Mouse (Mus musculus): ENCODE measurements around the gene P2ry13.

Gene P2ry13

DNA sequence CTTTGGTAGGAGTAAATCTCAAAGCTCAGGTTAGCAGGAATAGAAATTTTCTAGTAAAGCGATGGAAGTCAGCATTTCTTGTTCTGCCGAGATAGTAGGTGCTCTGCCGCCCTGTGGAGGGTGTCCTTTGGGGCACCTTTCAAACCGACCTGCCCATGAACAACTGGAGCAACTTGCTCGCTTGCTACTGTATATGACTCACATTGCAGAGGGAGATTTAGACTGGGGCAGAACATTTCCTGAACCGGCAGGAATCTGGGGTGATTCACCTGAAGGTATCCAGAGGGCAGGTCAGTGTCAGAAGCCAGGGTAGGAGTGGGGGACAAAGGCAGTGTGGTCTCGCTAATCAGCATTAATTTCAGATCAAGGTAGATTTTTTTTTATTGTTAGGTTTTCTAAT, 15.7 kb downstream of the P2ry13 start, which contains the start of gene Gpr87:
Gpr87 (minus strand) TSS at position 167 of the 400 bp plus-strand sequence.
- no peak for DNase-seq

- DNase-seq, result no peak
These were observed 16.6 kb downstream of the P2ry13 start for GRCm38 (mm10) chr3:59194099-59194498.

DNA sequence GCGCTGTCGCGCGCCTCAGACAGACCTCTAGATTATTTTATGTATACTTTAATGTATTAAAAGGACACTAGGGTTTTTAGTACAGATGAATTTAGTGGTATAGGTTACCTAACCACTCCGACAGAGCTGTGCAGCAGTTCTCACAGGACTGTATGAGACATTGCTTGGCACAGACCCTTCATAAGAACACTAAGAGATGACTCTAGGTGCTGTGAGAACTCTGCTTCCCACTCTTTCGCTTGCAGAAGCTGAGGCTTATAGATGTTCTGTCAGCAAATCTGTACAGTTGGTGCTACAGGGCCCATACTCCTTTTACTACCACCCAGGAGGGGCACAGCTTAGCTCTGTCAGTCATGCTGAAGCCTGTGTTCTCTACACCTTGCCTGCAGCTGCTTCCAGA, 19.0 kb downstream of the P2ry13 start:
- no peak for DNase-seq

- DNase-seq, result no peak
These were observed 23.3 kb downstream of the P2ry13 start for GRCm38 (mm10) chr3:59187336-59187735.

- DNase-seq, result no peak
These were observed 25.0 kb downstream of the P2ry13 start for GRCm38 (mm10) chr3:59185662-59186061.

GRCm38 (mm10) chr3:59182129-59182528, 28.6 kb downstream of the P2ry13 start:
- DNase-seq, result no peak

DNA sequence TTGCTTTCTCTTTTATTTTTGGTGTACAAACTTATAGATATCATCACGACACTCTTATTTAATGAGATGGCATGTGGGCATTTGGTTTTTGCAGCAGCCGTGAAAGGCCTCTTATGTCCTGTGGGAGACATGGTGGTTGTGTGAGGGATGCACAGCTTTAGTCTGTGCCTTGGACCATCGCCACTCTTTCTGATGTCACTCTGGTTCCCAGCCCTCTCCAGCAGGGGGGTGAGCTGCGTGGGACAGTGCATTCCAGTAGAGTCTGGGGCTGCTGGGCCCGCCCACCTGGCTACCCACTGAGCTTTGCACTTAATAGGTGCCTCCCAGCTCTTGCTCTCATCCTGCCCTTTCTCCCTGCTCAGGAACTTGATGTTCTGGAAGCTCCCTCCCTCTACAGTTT, 29.5 kb downstream of the P2ry13 start:
- no peak for DNase-seq

DNA sequence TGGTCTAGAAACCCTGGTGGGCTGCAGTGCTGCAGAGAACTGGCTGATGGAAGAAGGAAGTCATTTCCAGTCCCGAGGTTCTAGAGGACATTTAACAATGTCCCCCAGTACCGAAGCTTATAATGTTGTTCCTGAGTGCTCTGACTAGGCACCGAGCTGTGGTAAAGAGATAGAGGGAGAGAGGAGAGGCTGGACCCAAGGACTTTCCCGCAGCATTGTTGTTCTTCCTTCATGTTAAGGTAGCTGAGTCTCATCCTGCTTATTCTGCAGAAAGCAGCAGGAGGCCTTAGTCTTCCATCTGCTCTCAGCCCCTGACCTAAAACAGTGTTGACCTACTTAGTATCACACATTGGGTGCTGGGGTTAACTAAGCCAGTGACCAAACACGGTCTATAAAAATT, 33.8 kb downstream of the P2ry13 start:
- no peak for DNase-seq

DNA sequence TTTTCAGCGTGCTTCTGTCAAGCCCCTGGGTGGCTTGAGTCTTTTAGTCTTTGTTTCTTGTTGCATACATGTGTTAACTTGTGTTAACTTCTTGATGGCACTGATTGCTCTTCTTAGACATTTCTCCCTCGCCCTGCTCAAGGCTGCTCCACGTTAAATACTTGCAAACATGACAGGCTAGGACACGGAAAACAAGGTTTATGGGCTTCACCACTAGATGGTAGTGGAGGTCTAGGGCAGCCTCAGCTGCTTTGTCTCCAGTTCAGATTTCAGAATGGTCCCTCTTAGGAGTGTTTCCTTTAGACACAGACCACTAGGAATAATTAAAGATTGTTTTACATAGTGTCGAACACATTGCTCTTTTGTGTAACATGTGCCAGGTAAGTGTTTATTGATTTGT, 35.4 kb downstream of the P2ry13 start:
- peak; percentile 26 for DNase-seq

DNA sequence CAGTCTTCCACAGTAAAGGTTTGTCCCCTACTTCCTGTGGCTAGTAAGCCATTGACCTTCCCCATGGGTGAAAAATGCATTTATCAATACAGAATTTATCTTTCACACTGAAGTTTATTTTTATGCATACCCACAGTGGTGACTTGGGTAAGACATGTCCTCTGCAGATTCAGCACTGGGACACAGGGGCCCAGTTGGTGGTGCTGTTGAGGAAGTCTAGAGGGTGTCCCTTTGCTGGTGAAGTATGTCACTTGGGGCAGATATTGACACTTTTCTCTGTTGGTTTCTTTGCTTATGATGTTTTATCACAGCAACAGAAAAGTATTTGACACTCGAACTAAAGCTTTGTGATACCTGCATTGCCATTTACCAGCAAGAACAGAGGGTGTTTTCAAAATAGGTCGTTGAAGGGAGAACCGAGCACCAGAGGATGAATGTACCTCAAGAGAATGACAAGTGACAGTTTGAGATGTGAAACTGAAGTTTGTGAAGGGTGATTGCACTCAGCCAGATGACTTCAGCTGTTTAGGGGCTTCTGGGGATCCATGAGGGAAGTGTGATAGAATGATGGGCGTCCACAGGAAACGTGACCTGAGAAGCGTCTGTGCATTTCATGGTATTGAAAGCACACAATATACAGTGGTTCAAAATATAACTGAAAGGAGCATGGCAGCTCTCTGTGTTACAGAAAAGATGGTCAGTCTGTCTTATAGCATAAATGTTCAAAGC, 36.1 kb downstream of the P2ry13 start:
- DNase-seq, result no peak

DNA sequence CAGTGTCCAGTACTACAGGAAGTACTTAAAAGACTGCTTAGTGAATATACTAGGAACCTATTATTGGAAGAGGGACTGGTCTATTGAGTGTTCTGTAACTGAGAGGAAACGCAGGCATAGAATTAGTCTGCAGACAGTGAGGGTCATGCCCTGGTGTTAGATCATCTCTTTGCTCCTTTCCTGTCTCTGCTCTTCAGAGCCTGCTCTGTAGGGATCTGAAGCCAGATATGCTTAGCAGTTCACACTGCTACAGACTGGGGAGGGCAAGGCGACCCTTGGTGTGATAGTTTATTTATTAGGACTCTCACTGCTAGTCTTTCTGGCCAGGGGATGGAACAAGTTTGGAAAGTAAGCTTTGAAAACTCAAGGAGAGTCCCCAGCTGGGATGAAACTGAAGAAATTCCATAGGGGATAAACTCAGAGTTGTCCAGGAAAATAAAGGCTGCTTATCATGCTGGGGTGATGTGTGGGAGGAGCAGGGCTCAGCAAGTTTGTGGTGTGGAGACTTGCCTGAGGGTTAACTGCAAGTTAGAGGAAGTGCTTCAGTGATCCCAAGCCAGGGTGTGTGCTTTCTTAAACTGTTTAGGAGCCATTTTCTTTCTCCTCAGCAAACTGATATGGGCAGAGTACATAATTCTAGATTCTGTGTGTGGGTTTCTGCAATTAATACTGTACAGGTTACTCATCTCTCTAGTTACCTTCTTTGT, 40.6 kb downstream of the P2ry13 start:
- no peak for DNase-seq

- DNase-seq, result no peak
These were observed 41.5 kb downstream of the P2ry13 start for GRCm38 (mm10) chr3:59169215-59169614.

GRCm38 (mm10) chr3:59168476-59168875, 42.2 kb downstream of the P2ry13 start:
- no peak for DNase-seq

GRCm38 (mm10) chr3:59167417-59168054, 43.1 kb downstream of the P2ry13 start:
- peak; percentile 63 for DNase-seq

DNA sequence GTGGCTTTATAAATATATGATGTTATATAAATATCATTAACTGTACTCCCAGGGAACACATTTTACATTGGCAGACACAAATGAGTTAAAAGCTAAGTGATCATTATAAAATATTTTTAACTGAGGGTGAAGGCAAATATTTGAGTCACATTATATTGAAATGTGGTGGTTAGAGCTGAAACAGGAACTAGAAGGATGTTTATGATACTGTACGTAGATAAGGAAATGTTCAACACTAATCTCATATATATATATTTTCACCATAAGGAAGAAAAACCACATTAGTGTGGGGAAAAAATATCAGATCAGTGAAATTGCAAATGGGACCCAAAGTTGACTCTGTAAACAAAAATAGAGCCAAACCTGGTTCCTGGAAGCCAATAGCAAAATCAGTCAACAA, 50.2 kb downstream of the P2ry13 start:
- no peak for DNase-seq

All from layer of hippocampus, adult 9-11 months (tissue).